Mouse (Mus musculus) testis, adult 2 months (tissue): ENCODE measurements around the gene Btaf1.

Experiments
- CTCF ChIP-seq: fragments of 200-500 bp; IDR thresholded peaks from 2 replicates; pipeline ENCODE4 v1.5.1; 2012; ENCODE audit warnings: low read depth, mild to moderate bottlenecking, inconsistent platforms, low read length, moderate library complexity; ENCODE audit not compliant: control insufficient read depth, insufficient read depth, insufficient replicate concordance
- POLR2A ChIP-seq: fragments of 200-500 bp; IDR thresholded peaks from 2 replicates; pipeline ENCODE4 v1.6.1; 2012; ENCODE audit warnings: low read depth, mild to moderate bottlenecking, inconsistent platforms, low read length, moderate library complexity; ENCODE audit not compliant: control insufficient read depth

- TF ChIP-seq CTCF (no peak), POLR2A (no peak)
Measured at GRCm38 (mm10) chr19:37048507-37048906, 122.6 kb downstream of the Btaf1 start.
